Mouse (Mus musculus) hematopoietic stem cell, adult 5-6 weeks (primary cell): ENCODE results near the gene Sumo1. TPM values are rescaled to one million over a fixed set of nuclear protein-coding genes. Genes with fewer than 3 reads are reported as not detected.

Experiments used
- ATAC-seq, 2 experiments: fragments of 125-278 bp in 1 of 2; replicated peaks in 1 of 2; 2 replicates each; pipeline ENCODE4 v1.8.0; 2016 to 2017; ENCODE audit warnings: inconsistent platforms in 2 of 2, mild to moderate bottlenecking in 2 of 2, moderate number of reproducible peaks in 2 of 2, low read depth in 1 of 2, moderate TSS enrichment in 1 of 2; ENCODE audit not compliant: low FRiP score in 2 of 2, poor library complexity in 2 of 2, severe bottlenecking in 2 of 2, insufficient read depth in 1 of 2, low TSS enrichment in 1 of 2
- total RNA-seq: library from RNA; stranded (forward); fragments of 172-1452, 232-1000 nt; gene quantifications from 2 replicates; pipeline ENCODE4 v1.2.3, GENCODE M21; 2017

The Sumo1 gene
- total RNA-seq, 1 experiment from 2014 or later: 203 TPM

GRCm38 (mm10) chr1:59541271-59542020, 129.2 kb downstream of the Sumo1 start:
- no peak for ATAC-seq

- ATAC-seq: no peak
Observed at GRCm38 (mm10) chr1:59540537-59541148, 130.0 kb downstream of the Sumo1 start.

GRCm38 (mm10) chr1:59538381-59538780, 132.3 kb downstream of the Sumo1 start:
- no peak for ATAC-seq

Other genes with a start within 250 kb of the Sumo1 start
- 5.0 and 6.9 TPM in 2 replicates for gene Fzd7, start 188.4 kb downstream of the Sumo1 start, total RNA-seq
- 20.3 and 48.0 TPM in 2 replicates for gene Gm973, start 154.6 kb downstream of the Sumo1 start, total RNA-seq
- gene Nop58, start 14.1 kb upstream of the Sumo1 start, total RNA-seq: 1,382 and 1,858 TPM in 2 replicates
- gene Bmpr2, start 92.6 kb upstream of the Sumo1 start, total RNA-seq: 17.2 and 26.6 TPM in 2 replicates
- gene Fam117b, start 242.2 kb upstream of the Sumo1 start, total RNA-seq: 25.0 and 31.0 TPM in 2 replicates